Mouse (Mus musculus) brain, embryonic 14.5 days (tissue): Measurements from ENCODE around the gene Gpc3.

Source experiments
- CTCF ChIP-seq: fragments of 200-500 bp; IDR thresholded peaks from 2 replicates; pipeline ENCODE4 v1.5.1; 2012; ENCODE audit warnings: inconsistent platforms, mild to moderate bottlenecking, moderate library complexity, borderline replicate concordance; ENCODE audit not compliant: insufficient read depth, insufficient read length; ENCODE audit errors: extremely low read depth
- POLR2A ChIP-seq: fragments of 200-500 bp; IDR thresholded peaks from 2 replicates; pipeline ENCODE4 v1.6.1; 2012; ENCODE audit warnings: mild to moderate bottlenecking, inconsistent platforms, borderline replicate concordance; ENCODE audit not compliant: poor library complexity, insufficient read depth, insufficient read length, severe bottlenecking; ENCODE audit errors: extremely low read depth

DNA sequence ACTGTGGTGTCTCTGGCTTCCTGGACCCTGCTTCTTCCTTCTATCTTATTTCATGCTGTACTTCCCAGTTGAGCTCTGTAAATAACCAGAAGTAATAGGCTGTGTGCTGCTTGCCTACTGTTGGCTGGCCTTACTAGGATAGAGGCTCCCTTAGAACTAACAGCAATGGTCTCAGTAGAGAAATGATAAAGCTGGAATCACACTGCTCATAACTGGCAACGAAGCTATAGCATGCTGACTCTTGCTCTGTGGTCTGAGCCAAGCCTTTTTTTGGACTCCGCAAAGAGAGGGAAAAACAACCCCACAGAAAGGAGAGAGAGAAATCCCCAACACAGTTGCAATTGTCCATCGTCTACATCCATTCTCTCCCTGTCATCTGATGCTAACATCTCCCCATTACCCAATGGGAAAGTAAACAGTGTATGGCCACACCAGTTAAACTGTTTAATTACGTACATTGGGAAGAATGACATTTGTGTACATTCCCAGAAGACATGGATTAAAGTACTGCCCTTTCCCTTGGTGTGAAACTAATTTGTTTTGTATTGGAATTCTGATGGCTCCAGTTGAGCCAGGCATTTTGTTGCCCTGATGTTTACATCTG, 368.0 kb downstream of the Gpc3 start:
- no peak for TF ChIP-seq CTCF
- no peak for TF ChIP-seq POLR2A
